Mouse (Mus musculus): ENCODE measurements around the gene Nr6a1. TPM values are rescaled to one million over a fixed set of nuclear protein-coding genes. Genes with fewer than 3 reads are reported as not detected.

Nr6a1 gene
- polyA plus RNA-seq, 2 experiments = 0.90 to 1.2 TPM

- ATAC-seq (ENCODE audit: insufficient read depth) (no peak), DNase-seq (ENCODE audit: low read depth in 3 of 3, low spot score in 3 of 3) (no peak)
- Histone ChIP-seq H3K27me3 (ENCODE audit: control insufficient read depth, insufficient read depth, low read length) (no peaks in the 10 kb centered on the region), H3K4me1 (replicated peaks; ENCODE audit: control insufficient read depth in 2 of 2, insufficient read depth in 2 of 2, low read length in 1 of 2) (no peaks in the 10 kb centered on the region), H3K9ac (replicated peaks) (no peak overlapping the region), H3K4me3 (ENCODE audit: insufficient read depth in 1 of 2, low read depth in 2 of 2, low read length in 2 of 2) (no peak overlapping the region), H3K36me3 (replicated peaks; ENCODE audit: control insufficient read depth, insufficient read depth, low read depth) (no peaks in the 10 kb centered on the region), H3K4me2 (ENCODE audit: low read depth) (no peak overlapping the region), H3K9me3 (ENCODE audit: control insufficient read depth, low read length) (no peaks in the 10 kb centered on the region), H3K27ac (no peak overlapping the region)
- 61% methylated on average over 1 of the region's 1 CpGs for WGBS (ENCODE audit: insufficient replicate concordance)
- TF ChIP-seq CTCF (IDR thresholded peaks at IDR 0.05; ENCODE audit: low read depth) (no peak), EP300 (IDR thresholded peaks at IDR 0.05; ENCODE audit: low read depth) (no peak)
Observed at GRCm38 (mm10) chr2:38866711-38867110, 60.8 kb downstream of the Nr6a1 start.

GRCm38 (mm10) chr2:38864011-38864410 lies 63.5 kb downstream of the Nr6a1 start:
- peak in 2 of 3 experiments; percentile 12 to 20 for DNase-seq (ENCODE audit: low read depth in 3 of 3, low spot score in 3 of 3)

DNA sequence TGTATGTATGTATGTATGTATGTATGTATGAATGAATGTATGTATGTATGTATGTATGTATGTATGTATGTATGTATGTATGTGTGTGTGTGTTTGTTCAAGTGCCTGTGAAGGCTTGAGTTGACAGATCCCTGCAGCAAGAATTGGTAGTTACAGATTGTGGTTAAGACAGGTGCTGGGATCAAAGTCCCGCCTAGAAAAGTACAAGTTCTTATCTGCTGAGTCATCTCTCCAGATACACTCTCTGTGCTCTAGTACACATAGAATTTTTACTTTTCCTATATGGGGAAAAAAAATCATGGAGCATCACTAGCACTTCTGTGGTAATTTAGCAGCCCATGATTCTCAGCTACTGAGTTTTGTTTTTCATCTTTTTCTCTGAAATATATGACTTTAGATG lies 75.7 kb downstream of the Nr6a1 start:
- no peak overlapping the region for H3K9ac ChIP-seq (replicated peaks)
- no peaks in the 10 kb centered on the region for H3K4me1 ChIP-seq (replicated peaks; ENCODE audit: control insufficient read depth in 2 of 2, insufficient read depth in 2 of 2, low read length in 1 of 2)
- H3K27ac ChIP-seq = no peak overlapping the region
- H3K27me3 ChIP-seq (ENCODE audit: control insufficient read depth, insufficient read depth, low read length) = no peaks in the 10 kb centered on the region
- 23% methylated on average over 1 of the region's 1 CpGs for WGBS (ENCODE audit: insufficient replicate concordance)
- no peak for ATAC-seq (ENCODE audit: insufficient read depth)
- no peaks in the 10 kb centered on the region for H3K36me3 ChIP-seq (replicated peaks; ENCODE audit: control insufficient read depth, insufficient read depth, low read depth)
- no peak overlapping the region for H3K4me2 ChIP-seq (ENCODE audit: low read depth)
- no peak overlapping the region for H3K4me3 ChIP-seq (ENCODE audit: insufficient read depth in 1 of 2, low read depth in 2 of 2, low read length in 2 of 2)
- no peak for DNase-seq (ENCODE audit: low read depth in 3 of 3, low spot score in 3 of 3)
- TF ChIP-seq CTCF (IDR thresholded peaks at IDR 0.05; ENCODE audit: low read depth) (no peak), EP300 (IDR thresholded peaks at IDR 0.05; ENCODE audit: low read depth) (no peak)
- H3K9me3 ChIP-seq (ENCODE audit: control insufficient read depth, low read length) = no peaks in the 10 kb centered on the region

More at GRCm38 (mm10) chr2:38864011-38864410, 63.5 kb downstream of the Nr6a1 start:
- Histone ChIP-seq H3K4me3 (ENCODE audit: insufficient read depth in 1 of 2, low read depth in 2 of 2, low read length in 2 of 2) (no peak overlapping the region), H3K9ac (replicated peaks) (no peak overlapping the region), H3K36me3 (replicated peaks; ENCODE audit: control insufficient read depth, insufficient read depth, low read depth) (no peaks in the 10 kb centered on the region), H3K27ac (no peak overlapping the region), H3K4me1 (replicated peaks; ENCODE audit: control insufficient read depth in 2 of 2, insufficient read depth in 2 of 2, low read length in 1 of 2) (no peaks in the 10 kb centered on the region), H3K4me2 (ENCODE audit: low read depth) (no peak overlapping the region), H3K27me3 (ENCODE audit: control insufficient read depth, insufficient read depth, low read length) (no peaks in the 10 kb centered on the region), H3K9me3 (ENCODE audit: control insufficient read depth, low read length) (no peaks in the 10 kb centered on the region)
- WGBS (ENCODE audit: insufficient replicate concordance) = 25% methylated on average over 4 of the region's 4 CpGs
- ATAC-seq (ENCODE audit: insufficient read depth) = no peak
- TF ChIP-seq EP300 (IDR thresholded peaks at IDR 0.05; ENCODE audit: low read depth) = no peak
- TF ChIP-seq CTCF (IDR thresholded peaks at IDR 0.05; ENCODE audit: low read depth) = peak; percentile 59

DNA sequence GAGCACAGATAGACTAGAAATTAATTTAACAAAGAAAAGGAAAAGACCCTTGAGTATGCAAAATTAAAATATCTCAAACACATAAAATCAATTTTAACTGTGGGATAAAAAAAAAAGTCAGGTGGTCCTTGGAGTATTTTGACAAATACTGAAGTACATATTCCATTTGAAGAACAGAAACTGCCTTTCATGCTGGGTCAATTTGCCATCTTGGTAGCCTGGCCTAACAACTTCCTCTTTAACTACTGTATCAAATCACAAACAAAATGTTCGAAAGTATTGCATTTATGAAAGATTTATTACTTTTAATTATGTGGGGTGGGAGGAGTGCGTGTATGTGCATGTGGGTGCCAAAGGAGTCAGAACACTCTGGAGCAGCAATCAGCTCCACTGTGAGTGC lies 81.2 kb downstream of the Nr6a1 start:
- no peak overlapping the region for H3K4me2 ChIP-seq (ENCODE audit: low read depth)
- no peaks in the 10 kb centered on the region for H3K27me3 ChIP-seq (ENCODE audit: control insufficient read depth, insufficient read depth, low read length)
- H3K4me1 ChIP-seq (replicated peaks; ENCODE audit: control insufficient read depth in 2 of 2, insufficient read depth in 2 of 2, low read length in 1 of 2) = no peaks in the 10 kb centered on the region
- WGBS (ENCODE audit: insufficient replicate concordance) = 63% methylated on average over 2 of the region's 2 CpGs
- H3K9ac ChIP-seq (replicated peaks) = no peak overlapping the region
- H3K27ac ChIP-seq = no peak overlapping the region
- H3K9me3 ChIP-seq (ENCODE audit: control insufficient read depth, low read length) = no peaks in the 10 kb centered on the region
- TF ChIP-seq EP300 (IDR thresholded peaks at IDR 0.05; ENCODE audit: low read depth) = no peak
- TF ChIP-seq CTCF (IDR thresholded peaks at IDR 0.05; ENCODE audit: low read depth) = no peak
- no peak for DNase-seq (ENCODE audit: low read depth in 3 of 3, low spot score in 3 of 3)
- H3K36me3 ChIP-seq (replicated peaks; ENCODE audit: control insufficient read depth, insufficient read depth, low read depth) = no peaks in the 10 kb centered on the region
- H3K4me3 ChIP-seq (ENCODE audit: insufficient read depth in 1 of 2, low read depth in 2 of 2, low read length in 2 of 2) = no peak overlapping the region
- ATAC-seq (ENCODE audit: insufficient read depth) = no peak

DNA sequence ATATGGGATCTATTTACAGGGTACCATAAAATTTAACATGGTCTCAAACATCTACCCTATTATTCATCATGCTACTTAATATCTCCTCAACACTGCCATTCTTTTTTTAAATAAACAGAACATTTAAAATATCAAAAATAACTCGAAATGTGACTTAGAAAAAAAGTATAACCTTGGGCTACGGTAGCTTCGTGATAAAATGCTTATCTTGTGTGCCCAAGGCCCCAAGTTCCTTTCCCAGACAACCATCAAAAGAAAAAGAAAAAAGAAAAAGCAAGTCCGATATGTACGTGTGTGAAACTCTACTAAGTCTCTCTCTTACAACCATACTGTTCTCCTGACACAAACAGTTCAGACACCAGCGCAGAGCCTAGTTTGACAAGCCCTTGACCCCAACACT lies 92.0 kb downstream of the Nr6a1 start:
- TF ChIP-seq CTCF (IDR thresholded peaks at IDR 0.05; ENCODE audit: low read depth) = no peak
- Histone ChIP-seq H3K4me2 (ENCODE audit: low read depth) (no peak overlapping the region), H3K4me1 (replicated peaks; ENCODE audit: control insufficient read depth in 2 of 2, insufficient read depth in 2 of 2, low read length in 1 of 2) (peaks cover 4 to 5% of the 10 kb centered on the region in 2 experiments; a peak in 3 of 4 replicates), H3K9ac (replicated peaks) (no peak overlapping the region), H3K9me3 (ENCODE audit: control insufficient read depth, low read length) (no peaks in the 10 kb centered on the region), H3K4me3 (ENCODE audit: insufficient read depth in 1 of 2, low read depth in 2 of 2, low read length in 2 of 2) (no peak overlapping the region), H3K27me3 (ENCODE audit: control insufficient read depth, insufficient read depth, low read length) (no peaks in the 10 kb centered on the region), H3K36me3 (replicated peaks; ENCODE audit: control insufficient read depth, insufficient read depth, low read depth) (no peaks in the 10 kb centered on the region), H3K27ac (no peak overlapping the region)
- DNase-seq (ENCODE audit: low read depth in 3 of 3, low spot score in 3 of 3) = no peak
- WGBS (ENCODE audit: insufficient replicate concordance) = 25% methylated on average over 6 of the region's 6 CpGs
- no peak for ATAC-seq (ENCODE audit: insufficient read depth)
